Mouse (Mus musculus): Measurements from ENCODE around the gene Gpank1.

DNA sequence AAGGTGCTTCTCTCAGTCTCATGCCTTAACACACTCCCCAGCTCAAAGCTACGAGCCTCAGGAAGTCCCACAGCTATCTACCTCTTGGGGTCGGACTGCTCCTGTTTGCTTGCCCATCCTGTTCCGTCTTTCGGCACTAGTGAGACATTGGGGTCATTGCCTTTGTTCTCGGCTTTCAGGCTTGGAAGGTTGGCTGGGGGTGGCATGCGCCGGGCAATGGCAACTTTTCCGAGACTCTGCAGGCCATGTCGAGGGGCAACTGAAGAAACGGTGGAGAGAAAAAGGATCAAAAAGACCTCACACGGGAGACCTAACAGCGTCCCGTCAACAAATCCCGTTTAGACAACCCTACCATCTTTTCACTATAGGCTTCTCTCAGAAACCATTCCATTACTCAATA, 40.9 kb downstream of the Gpank1 start:
- TF ChIP-seq POLR2A (IDR thresholded peaks at IDR 0.05; ENCODE audit: insufficient read depth, low read depth, low read length) (no peak), CTCF (IDR thresholded peaks at IDR 0.05; ENCODE audit: insufficient read depth, low read depth, low read length) (no peak)

All from olfactory bulb, adult 2 months (tissue).